Mouse (Mus musculus): ENCODE measurements around the gene Slc35c1. TPM values are rescaled to one million over a fixed set of nuclear protein-coding genes. Genes with fewer than 3 reads are reported as not detected.

Slc35c1 gene
- polyA plus RNA-seq, 1 experiment from 2014 or later: 7.2 TPM

DNA sequence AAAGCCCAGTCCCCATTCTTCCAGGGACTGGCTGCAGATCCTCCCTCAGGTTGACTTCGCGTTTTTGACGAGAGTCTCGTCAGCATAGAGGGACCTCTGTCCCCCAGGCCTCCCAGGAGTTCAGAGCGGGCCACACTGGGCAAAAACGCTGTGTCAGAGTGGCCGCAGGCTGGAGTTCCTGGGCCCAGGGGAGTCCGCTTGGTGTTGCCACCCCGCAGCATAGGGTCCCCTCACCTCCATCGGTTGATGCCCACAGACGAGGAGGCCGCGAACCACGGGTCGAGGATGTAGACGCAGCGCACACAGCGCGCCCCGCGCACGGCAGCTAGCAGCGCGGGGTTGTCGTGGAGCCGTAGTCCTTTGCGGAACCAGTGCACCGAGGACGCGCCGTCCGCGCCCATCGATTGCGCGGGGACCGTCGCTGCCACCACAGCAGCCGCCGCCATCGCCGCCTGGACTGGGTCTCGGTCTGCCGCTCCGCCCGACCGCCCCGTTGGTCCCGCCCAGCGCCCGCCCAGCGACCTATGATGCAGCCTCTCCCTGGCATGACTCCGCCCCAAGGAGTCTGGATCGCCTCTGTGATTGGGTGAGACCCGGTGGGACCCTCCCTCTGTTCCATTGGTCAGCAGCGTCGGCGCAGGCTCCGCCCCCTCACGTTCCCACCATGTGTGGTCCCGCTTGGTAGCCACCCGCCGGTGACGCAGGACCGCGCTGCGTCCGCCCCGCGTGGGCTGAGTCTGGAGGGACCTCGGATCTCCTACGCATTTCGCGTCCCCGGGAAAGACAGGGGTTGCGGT, 26.6 kb downstream of the Slc35c1 start, which contains the start of gene Cry2:
Cry2 (minus strand) TSS at position 466 of the 797 bp plus-strand sequence.
- H3K36me3 ChIP-seq: no peaks in the 10 kb centered on the region; the same call in 1 of the 2 replicates
- peak within 1 kb of the TSS; percentile 73 for H3K9ac ChIP-seq (replicated peaks)
- H3K4me2 ChIP-seq: peak within 1 kb of the TSS; percentile 72
- H3K4me1 ChIP-seq (replicated peaks): peaks cover 29% of the 10 kb centered on the region
- peaks cover 4% of the 10 kb centered on the region; the same call in 1 of the 2 replicates for H3K9me3 ChIP-seq
- WGBS: under 1% methylated on average over 76 of the region's 76 CpGs
- peaks cover 6% of the 10 kb centered on the region; the same call in 1 of the 2 replicates for H3K27me3 ChIP-seq
- peak within 1 kb of the TSS; percentile 83 for H3K4me3 ChIP-seq (replicated peaks)
- H3K27ac ChIP-seq: 0 out of 2 replicates have a peak within 1 kb of the TSS, but pooled peaks have one; percentile 51
- ATAC-seq (ENCODE audit: insufficient number of reproducible peaks, insufficient read depth, low FRiP score, low TSS enrichment, low read depth): peak; percentile 97

DNA sequence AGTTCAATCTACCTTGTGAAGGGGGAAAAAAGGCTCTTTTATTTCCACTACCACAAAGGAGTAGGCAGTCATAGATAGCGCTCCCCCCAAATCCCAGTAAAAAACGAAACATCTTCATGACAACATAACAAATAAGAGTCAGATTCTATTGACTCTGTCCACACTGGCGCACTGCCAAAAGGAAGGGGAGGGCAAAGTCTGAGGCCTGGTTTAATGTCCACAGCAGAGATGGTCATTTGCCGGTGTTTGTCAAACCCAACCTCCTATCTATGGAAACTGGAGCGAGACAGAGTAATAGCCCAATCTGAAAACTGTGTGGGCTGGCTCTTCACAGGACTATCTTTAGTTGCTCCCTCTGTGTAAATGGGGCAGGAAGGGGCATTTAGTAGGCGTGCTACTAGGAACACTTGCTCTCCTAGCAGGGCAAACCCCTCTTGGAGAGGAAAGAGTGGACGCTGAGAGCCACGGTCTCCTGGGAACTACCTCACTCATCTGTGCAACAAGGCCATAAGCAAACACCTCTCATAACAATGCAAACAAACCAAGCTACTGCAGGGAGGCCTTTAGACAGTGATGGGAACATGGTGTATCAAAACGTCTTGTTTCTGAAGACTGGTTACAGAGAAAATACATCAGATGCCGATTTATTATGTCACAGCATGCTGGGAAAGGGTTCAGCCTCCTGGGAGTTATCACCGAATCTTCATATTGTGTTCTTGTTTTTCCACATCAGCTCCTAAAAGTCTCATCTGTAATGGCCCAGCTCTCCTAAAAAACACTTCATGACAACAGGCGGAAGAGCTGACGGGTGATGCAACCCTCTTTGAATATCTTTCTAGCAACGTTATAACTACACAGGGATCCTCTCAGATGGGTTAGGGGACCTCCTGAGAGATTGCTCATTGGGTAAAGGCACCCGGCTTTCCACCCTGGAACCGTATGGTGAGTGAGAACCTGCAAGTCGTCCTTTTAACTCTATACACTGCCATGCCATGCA, 27.7 kb downstream of the Slc35c1 start:
- no peak for ATAC-seq (ENCODE audit: insufficient number of reproducible peaks, insufficient read depth, low FRiP score, low TSS enrichment, low read depth)
- Histone ChIP-seq H3K9me3 (peaks cover 4% of the 10 kb centered on the region; the same call in 1 of the 2 replicates), H3K27ac (no peak overlapping the region), H3K27me3 (peaks cover 6% of the 10 kb centered on the region; the same call in 1 of the 2 replicates), H3K4me2 (peak overlapping the region; percentile 72), H3K4me3 (replicated peaks) (peak overlapping the region; percentile 83), H3K9ac (replicated peaks) (peak overlapping the region; percentile 73), H3K36me3 (no peaks in the 10 kb centered on the region; the same call in 1 of the 2 replicates), H3K4me1 (replicated peaks) (peaks cover 39% of the 10 kb centered on the region)
- WGBS: 61% methylated on average over 17 of the region's 17 CpGs

DNA sequence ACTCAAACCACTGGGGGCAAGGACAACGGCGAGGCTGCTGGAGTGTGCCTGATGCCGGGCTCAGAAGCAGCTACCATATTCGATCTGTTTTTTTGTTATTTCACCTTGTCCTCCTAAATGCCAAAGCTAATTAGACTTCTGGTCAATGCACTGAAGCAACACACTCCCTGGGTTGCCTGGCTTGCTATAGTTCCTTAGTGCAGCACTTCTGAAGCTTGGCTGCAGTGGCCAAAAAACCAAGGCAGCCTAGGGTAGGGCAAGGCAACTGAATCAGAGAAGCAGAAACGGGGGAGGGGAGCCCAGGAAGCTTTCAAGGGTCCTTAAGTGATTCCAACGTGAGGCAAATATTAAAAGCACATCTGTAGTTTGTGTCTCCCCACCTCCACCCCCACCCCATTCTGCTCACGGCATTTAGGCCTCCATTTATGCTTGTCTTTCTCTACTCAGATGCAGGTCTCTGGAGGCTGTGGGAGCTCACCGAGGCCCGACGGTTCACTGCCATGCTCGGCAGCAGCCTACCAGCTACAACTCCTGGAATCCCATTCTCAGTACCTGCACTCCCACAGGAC, 28.6 kb downstream of the Slc35c1 start:
- no peak overlapping the region for H3K27ac ChIP-seq
- H3K4me3 ChIP-seq (replicated peaks): peak overlapping the region; percentile 83; the same call in 1 of the 2 replicates
- 44% methylated on average over 11 of the region's 11 CpGs for WGBS
- peaks cover 6% of the 10 kb centered on the region; the same call in 1 of the 2 replicates for H3K27me3 ChIP-seq
- peak overlapping the region; percentile 24 for H3K9ac ChIP-seq (replicated peaks)
- H3K9me3 ChIP-seq: peaks cover 3% of the 10 kb centered on the region; the same call in 1 of the 2 replicates
- H3K4me1 ChIP-seq (replicated peaks): peaks cover 41% of the 10 kb centered on the region
- H3K4me2 ChIP-seq: peak overlapping the region; percentile 72
- peaks cover under 1% of the 10 kb centered on the region; the same call in 1 of the 2 replicates for H3K36me3 ChIP-seq
- no peak for ATAC-seq (ENCODE audit: insufficient number of reproducible peaks, insufficient read depth, low FRiP score, low TSS enrichment, low read depth)

DNA sequence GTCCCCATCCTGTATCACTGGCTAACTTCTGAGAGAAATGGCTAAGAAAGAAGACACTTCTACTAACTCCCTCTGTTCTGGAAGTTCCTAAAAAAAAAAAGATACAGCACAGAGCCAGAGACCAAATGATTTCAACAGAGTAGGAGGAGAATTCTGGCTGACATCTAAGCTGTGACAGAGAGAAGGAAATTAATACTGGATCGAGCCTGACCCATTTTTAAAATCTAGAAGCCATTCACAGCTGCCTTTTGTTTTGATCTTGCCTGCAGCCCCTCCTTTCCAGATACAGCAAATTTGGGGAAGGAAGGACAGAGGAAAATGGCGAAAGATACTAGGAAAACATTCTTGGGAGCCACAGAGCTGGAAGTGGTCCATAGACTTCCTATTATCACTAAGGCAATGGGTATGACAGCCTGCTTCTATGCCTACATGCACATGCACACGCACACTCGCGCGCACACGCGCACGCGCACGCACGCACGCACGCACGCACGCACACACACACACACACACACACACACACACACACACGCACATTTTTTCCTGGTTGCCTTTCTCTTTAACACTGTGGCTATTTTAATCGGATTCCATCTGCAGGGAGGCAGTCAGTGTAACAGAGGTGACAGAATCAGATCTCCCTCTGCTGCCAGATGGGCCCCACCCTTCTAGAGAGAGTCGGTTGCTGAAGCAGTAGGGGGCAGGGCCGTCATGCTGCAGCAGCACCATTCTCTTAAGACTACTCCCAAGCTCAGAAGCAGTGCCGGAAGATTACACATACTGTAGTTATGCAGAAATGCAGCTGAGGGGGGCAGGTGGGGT, 29.4 kb downstream of the Slc35c1 start:
- ATAC-seq (ENCODE audit: insufficient number of reproducible peaks, insufficient read depth, low FRiP score, low TSS enrichment, low read depth): no peak
- WGBS: 59% methylated on average over 21 of the region's 21 CpGs
- peak overlapping the region; percentile 72 for H3K4me2 ChIP-seq
- H3K9me3 ChIP-seq: no peaks in the 10 kb centered on the region
- peaks cover 48% of the 10 kb centered on the region for H3K4me1 ChIP-seq (replicated peaks)
- no peak overlapping the region for H3K27ac ChIP-seq
- 0 out of 2 replicates have a peak overlapping the region, but pooled peaks have one; percentile 0 for H3K4me3 ChIP-seq (replicated peaks)
- no peak overlapping the region; the same call in 1 of the 2 replicates for H3K9ac ChIP-seq (replicated peaks)
- peaks cover 6% of the 10 kb centered on the region; the same call in 1 of the 2 replicates for H3K27me3 ChIP-seq
- peaks cover 8% of the 10 kb centered on the region for H3K36me3 ChIP-seq

DNA sequence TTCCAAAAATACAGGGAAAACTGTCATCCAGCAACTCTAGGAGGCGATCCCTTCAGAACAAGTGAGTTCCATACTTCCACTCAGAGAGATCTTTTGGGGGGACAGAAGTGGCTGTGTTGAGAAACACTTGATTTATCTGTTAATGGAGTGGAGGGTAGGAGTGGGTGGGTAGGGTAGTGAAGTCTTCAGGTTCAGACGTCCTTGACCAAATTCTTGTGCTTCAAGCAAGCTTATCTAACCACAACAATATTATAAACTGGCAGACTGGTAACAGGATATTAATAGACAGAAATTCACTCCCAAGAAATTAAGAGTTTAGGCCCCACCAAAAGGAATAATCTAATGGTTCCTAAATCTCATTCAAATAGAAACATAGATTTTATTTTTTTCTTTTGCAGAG, 30.2 kb downstream of the Slc35c1 start:
- peaks cover 55% of the 10 kb centered on the region for H3K4me1 ChIP-seq (replicated peaks)
- no peak overlapping the region for H3K4me3 ChIP-seq (replicated peaks)
- peaks cover 2% of the 10 kb centered on the region; the same call in 1 of the 2 replicates for H3K27me3 ChIP-seq
- H3K36me3 ChIP-seq: peaks cover 16% of the 10 kb centered on the region
- no peak overlapping the region for H3K4me2 ChIP-seq
- no peaks in the 10 kb centered on the region for H3K9me3 ChIP-seq
- no peak overlapping the region for H3K27ac ChIP-seq
- 83% methylated on average over 2 of the region's 2 CpGs for WGBS
- H3K9ac ChIP-seq (replicated peaks): no peak overlapping the region
- no peak for ATAC-seq (ENCODE audit: insufficient number of reproducible peaks, insufficient read depth, low FRiP score, low TSS enrichment, low read depth)

DNA sequence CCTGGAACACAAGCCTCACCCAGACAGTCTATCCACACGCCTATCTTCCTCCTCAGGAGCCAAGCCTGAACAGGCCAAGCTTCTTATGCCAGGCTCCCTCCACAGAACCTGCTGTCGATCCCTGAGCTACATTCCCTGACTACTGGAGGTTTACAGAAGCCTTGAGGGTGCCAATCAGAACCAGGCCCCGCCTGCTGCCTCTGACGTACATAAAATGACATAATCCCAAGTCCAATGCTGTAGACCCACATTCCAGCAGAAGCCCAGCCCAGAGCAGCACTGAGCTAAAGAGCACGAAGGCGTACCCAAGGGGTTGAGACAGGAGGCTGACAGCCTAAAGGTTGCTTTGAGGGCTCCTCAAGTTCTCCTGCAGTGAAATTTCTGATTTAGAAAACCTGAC, 32.5 kb downstream of the Slc35c1 start:
- no peak; the same call in 1 of the 2 replicates for ATAC-seq (ENCODE audit: insufficient number of reproducible peaks, insufficient read depth, low FRiP score, low TSS enrichment, low read depth)
- Histone ChIP-seq H3K9ac (replicated peaks) (no peak overlapping the region), H3K27me3 (no peaks in the 10 kb centered on the region), H3K36me3 (peaks cover 38% of the 10 kb centered on the region), H3K27ac (no peak overlapping the region), H3K4me2 (no peak overlapping the region), H3K4me1 (replicated peaks) (peaks cover 56% of the 10 kb centered on the region), H3K9me3 (no peaks in the 10 kb centered on the region), H3K4me3 (replicated peaks) (no peak overlapping the region)
- WGBS: 61% methylated on average over 6 of the region's 6 CpGs

DNA sequence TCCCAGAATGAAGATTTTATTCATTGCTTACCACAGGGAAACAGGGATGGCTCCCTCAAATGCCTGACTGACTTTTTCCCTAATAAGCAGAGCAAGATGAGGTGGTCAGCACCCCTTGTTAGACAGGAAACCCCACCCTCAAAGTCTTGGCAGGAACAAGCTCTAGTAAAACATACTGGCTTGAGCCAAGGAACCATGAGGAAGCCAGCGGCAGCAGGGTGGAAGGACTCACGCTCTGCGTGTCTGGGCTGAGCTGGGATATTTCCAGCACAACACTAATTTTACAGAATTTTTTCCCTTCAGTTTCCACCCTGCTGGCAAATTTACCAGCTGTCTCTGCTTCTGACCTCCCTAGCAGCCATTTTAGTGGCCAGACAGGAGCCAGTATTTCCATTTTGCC, 33.9 kb downstream of the Slc35c1 start:
- ATAC-seq (ENCODE audit: insufficient number of reproducible peaks, insufficient read depth, low FRiP score, low TSS enrichment, low read depth): no peak
- Histone ChIP-seq H3K27ac (peak overlapping the region; percentile 66), H3K4me1 (replicated peaks) (peaks cover 41% of the 10 kb centered on the region), H3K9ac (replicated peaks) (no peak overlapping the region), H3K27me3 (no peaks in the 10 kb centered on the region), H3K9me3 (no peaks in the 10 kb centered on the region), H3K4me3 (replicated peaks) (no peak overlapping the region), H3K4me2 (no peak overlapping the region), H3K36me3 (peaks cover 52% of the 10 kb centered on the region)
- 95% methylated on average over 3 of the region's 3 CpGs for WGBS

DNA sequence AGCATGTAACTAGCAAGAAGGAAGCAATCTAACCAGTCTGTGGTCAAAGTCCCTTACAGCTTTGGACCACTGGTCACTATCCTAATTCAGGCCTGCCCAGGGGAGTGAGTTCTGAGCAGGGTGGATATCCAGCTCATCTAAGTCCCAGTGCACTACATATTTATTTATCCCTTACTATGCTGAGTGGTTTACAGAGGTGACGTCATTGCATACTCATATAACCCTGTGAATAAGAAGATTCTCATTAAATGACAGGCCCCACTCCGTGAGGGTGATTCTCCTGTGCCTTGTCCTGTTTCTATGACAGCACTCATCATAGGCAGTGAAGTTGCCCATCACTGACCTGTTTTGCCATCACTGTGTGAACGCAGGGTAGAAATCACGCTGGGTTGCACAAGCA, 35.0 kb downstream of the Slc35c1 start:
- Histone ChIP-seq H3K4me3 (replicated peaks) (no peak overlapping the region), H3K27ac (peak overlapping the region; percentile 90), H3K9ac (replicated peaks) (no peak overlapping the region), H3K4me2 (no peak overlapping the region), H3K9me3 (no peaks in the 10 kb centered on the region), H3K4me1 (replicated peaks) (peaks cover 34% of the 10 kb centered on the region), H3K27me3 (no peaks in the 10 kb centered on the region), H3K36me3 (peaks cover 63% of the 10 kb centered on the region)
- no peak for ATAC-seq (ENCODE audit: insufficient number of reproducible peaks, insufficient read depth, low FRiP score, low TSS enrichment, low read depth)
- WGBS: 93% methylated on average over 4 of the region's 4 CpGs

DNA sequence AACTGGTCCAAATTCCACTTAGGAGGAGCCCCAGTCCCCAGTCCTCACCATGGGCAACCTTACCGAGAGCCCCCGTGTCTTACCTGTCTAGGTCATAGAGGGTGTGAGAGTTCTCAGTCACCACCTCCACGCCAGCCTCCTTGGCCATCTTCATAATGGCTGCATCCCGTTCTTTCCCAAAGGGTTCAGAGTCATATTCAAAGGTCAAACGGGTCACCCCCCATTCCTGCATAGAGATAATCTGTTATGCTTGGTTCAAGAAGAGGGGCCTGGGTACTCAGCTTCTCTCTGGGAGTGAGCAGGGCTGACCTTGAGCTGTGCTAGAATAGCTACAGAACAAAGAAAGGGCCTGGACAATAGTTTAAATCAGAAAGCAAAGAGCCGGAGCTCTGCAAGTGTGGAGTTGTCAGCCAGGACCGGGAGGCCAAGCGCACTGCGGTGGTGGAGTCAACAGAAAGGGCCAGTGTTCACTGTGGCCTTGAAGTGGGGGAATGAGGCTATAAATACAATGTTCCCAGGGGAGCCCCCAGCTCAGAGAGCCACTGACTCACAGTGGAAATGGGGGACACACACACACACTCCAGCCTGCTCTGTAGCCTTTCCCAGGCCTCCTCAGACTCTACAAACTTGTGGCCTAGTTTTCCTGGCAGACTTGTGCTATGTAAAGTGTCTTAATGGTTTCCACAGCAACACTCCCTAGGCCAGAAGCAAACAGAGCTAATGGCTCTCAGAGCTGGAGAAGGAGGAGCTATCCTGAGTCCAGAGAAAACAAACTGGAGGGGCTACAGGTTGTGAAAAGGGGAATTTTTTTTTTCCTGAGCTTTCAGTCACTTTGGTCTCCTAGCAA, 35.7 kb downstream of the Slc35c1 start:
- Histone ChIP-seq H3K4me2 (no peak overlapping the region), H3K36me3 (peaks cover 70% of the 10 kb centered on the region), H3K4me3 (replicated peaks) (no peak overlapping the region), H3K27ac (peak overlapping the region; percentile 90), H3K9me3 (no peaks in the 10 kb centered on the region), H3K4me1 (replicated peaks) (peaks cover 34% of the 10 kb centered on the region), H3K9ac (replicated peaks) (no peak overlapping the region), H3K27me3 (no peaks in the 10 kb centered on the region)
- 83% methylated on average over 9 of the region's 9 CpGs for WGBS
- peak; percentile 71; the same call in 1 of the 2 replicates for ATAC-seq (ENCODE audit: insufficient number of reproducible peaks, insufficient read depth, low FRiP score, low TSS enrichment, low read depth)

Measured in limb, embryonic 12.5 days (tissue).